Mouse (Mus musculus): ENCODE measurements at regions not wholly inside any gene's neighbourhood (a gene's known extent, or its start where the extent isn't known, plus 50 kb on each side); places are given as distances from the start of the nearest gene placed in this dataset.

- no peak overlapping the region for H3K9ac ChIP-seq (ENCODE audit: control insufficient read depth, low read depth, low read length, poor library complexity, severe bottlenecking)
- TF ChIP-seq NELFE (IDR thresholded peaks at IDR 0.05; ENCODE audit: low read depth, low read length): no peak
- H3K4me1 ChIP-seq (ENCODE audit: control insufficient read depth in 1 of 2, insufficient read depth in 2 of 2, low read length in 2 of 2): no peaks in the 10 kb centered on the region
- no peaks in the 10 kb centered on the region for H3K79me2 ChIP-seq (ENCODE audit: control insufficient read depth, insufficient read depth, low read length, poor library complexity)
- no peak for DNase-seq (ENCODE audit: low read depth, low spot score)
- no peak overlapping the region for H3K27ac ChIP-seq (ENCODE audit: control insufficient read depth, low read depth, low read length)
- no peaks in the 10 kb centered on the region for H3K9me3 ChIP-seq (replicated peaks; ENCODE audit: insufficient read depth, low read length)
- H3K4me3 ChIP-seq (ENCODE audit: control insufficient read depth in 1 of 2, insufficient read depth in 1 of 2, low read depth in 2 of 2, low read length in 2 of 2): no peak overlapping the region
- H3K36me3 ChIP-seq (ENCODE audit: control insufficient read depth in 1 of 2, insufficient read depth in 2 of 2, low read length in 2 of 2): no peaks in the 10 kb centered on the region
- H3K27me3 ChIP-seq (ENCODE audit: control insufficient read depth in 1 of 2, insufficient read depth in 2 of 2, low read length in 2 of 2): no peaks in the 10 kb centered on the region
Observed at GRCm38 (mm10) chr16:78099842-78100241, 201.4 kb upstream of the Cxadr start.

- Histone ChIP-seq H3K27ac (ENCODE audit: control insufficient read depth, low read depth, low read length) (no peak overlapping the region), H3K9ac (ENCODE audit: control insufficient read depth, low read depth, low read length, poor library complexity, severe bottlenecking) (no peak overlapping the region), H3K27me3 (ENCODE audit: control insufficient read depth in 1 of 2, insufficient read depth in 2 of 2, low read length in 2 of 2) (no peaks in the 10 kb centered on the region), H3K9me3 (replicated peaks; ENCODE audit: insufficient read depth, low read length) (no peaks in the 10 kb centered on the region), H3K4me1 (ENCODE audit: control insufficient read depth in 1 of 2, insufficient read depth in 2 of 2, low read length in 2 of 2) (no peaks in the 10 kb centered on the region), H3K79me2 (ENCODE audit: control insufficient read depth, insufficient read depth, low read length, poor library complexity) (no peaks in the 10 kb centered on the region), H3K4me3 (ENCODE audit: control insufficient read depth in 1 of 2, insufficient read depth in 1 of 2, low read depth in 2 of 2, low read length in 2 of 2) (no peak overlapping the region), H3K36me3 (ENCODE audit: control insufficient read depth in 1 of 2, insufficient read depth in 2 of 2, low read length in 2 of 2) (no peaks in the 10 kb centered on the region)
- no peak for DNase-seq (ENCODE audit: low read depth, low spot score)
- no peak for TF ChIP-seq GATA1 (IDR thresholded peaks at IDR 0.05; ENCODE audit: low read depth, low read length)
- TF ChIP-seq RAD21 (IDR thresholded peaks at IDR 0.05; ENCODE audit: low read depth, low read length): no peak
Observed at GRCm38 (mm10) chr16:78099114-78099513, 202.2 kb upstream of the Cxadr start.

- no peaks in the 10 kb centered on the region for H3K36me3 ChIP-seq (ENCODE audit: control insufficient read depth in 1 of 2, insufficient read depth in 2 of 2, low read length in 2 of 2)
- H3K9me3 ChIP-seq (replicated peaks; ENCODE audit: insufficient read depth, low read length): no peaks in the 10 kb centered on the region
- no peak overlapping the region for H3K4me3 ChIP-seq (ENCODE audit: control insufficient read depth in 1 of 2, insufficient read depth in 1 of 2, low read depth in 2 of 2, low read length in 2 of 2)
- no peak overlapping the region for H3K27ac ChIP-seq (ENCODE audit: control insufficient read depth, low read depth, low read length)
- DNase-seq (ENCODE audit: low read depth, low spot score): no peak
- H3K79me2 ChIP-seq (ENCODE audit: control insufficient read depth, insufficient read depth, low read length, poor library complexity): no peaks in the 10 kb centered on the region
- H3K4me1 ChIP-seq (ENCODE audit: control insufficient read depth in 1 of 2, insufficient read depth in 2 of 2, low read length in 2 of 2): no peaks in the 10 kb centered on the region
- no peak for TF ChIP-seq MYB (IDR thresholded peaks at IDR 0.05; ENCODE audit: low read depth, low read length)
- no peak for TF ChIP-seq ELF1 (IDR thresholded peaks at IDR 0.05; ENCODE audit: low read depth, low read length)
- no peak for TF ChIP-seq GABPA (IDR thresholded peaks at IDR 0.05; ENCODE audit: low read depth, low read length)
- TF ChIP-seq GATA1 (IDR thresholded peaks at IDR 0.05; ENCODE audit: low read depth, low read length): no peak
- no peak for TF ChIP-seq ZMIZ1 (IDR thresholded peaks at IDR 0.05; ENCODE audit: low read depth, low read length)
- no peak for TF ChIP-seq MAFK (IDR thresholded peaks at IDR 0.05; ENCODE audit: borderline replicate concordance, low read depth, low read length)
- TF ChIP-seq JUND (IDR thresholded peaks at IDR 0.05; ENCODE audit: low read depth, low read length): no peak
- TF ChIP-seq EP300 (IDR thresholded peaks at IDR 0.05; ENCODE audit: low read depth in 1 of 2, low read length in 2 of 2): no peak
- no peak for TF ChIP-seq SMC3 (IDR thresholded peaks at IDR 0.05; ENCODE audit: low read depth, low read length)
- H3K27me3 ChIP-seq (ENCODE audit: control insufficient read depth in 1 of 2, insufficient read depth in 2 of 2, low read length in 2 of 2): no peaks in the 10 kb centered on the region
- no peak overlapping the region for H3K9ac ChIP-seq (ENCODE audit: control insufficient read depth, low read depth, low read length, poor library complexity, severe bottlenecking)
Observed at GRCm38 (mm10) chr16:78098555-78098954, 202.7 kb upstream of the Cxadr start.
